Mouse (Mus musculus) forebrain, embryonic 13.5 days (tissue): ENCODE results near the gene Nfkbib. TPM values are rescaled to one million over a fixed set of nuclear protein-coding genes. Genes with fewer than 3 reads are reported as not detected.

ENCODE experiments used
- ATAC-seq: fragments of 200-750 bp; cut with Nextera tagmentation; 2 replicates; pipeline ENCODE4 v1.8.0; 2017
- H3K27ac ChIP-seq: fragments of 300-500 bp; sonication (generic); 2 replicates; pipeline ENCODE4 v1.5.1; 2015; ENCODE audit warnings: inconsistent platforms, mild to moderate bottlenecking, moderate library complexity
- H3K27me3 ChIP-seq: fragments of 300-500 bp; sonication (generic); 2 replicates; pipeline ENCODE4 v1.6.1; 2015; ENCODE audit warnings: mild to moderate bottlenecking, inconsistent platforms
- H3K36me3 ChIP-seq: fragments of 300-500 bp; sonication (generic); 2 replicates; pipeline ENCODE4 v1.6.1; 2015; ENCODE audit warnings: mild to moderate bottlenecking, inconsistent platforms; ENCODE audit not compliant: poor library complexity, severe bottlenecking
- H3K4me1 ChIP-seq: fragments of 300-500 bp; sonication (generic); 2 replicates; pipeline ENCODE4 v1.6.1; 2015; ENCODE audit warnings: inconsistent platforms
- H3K4me2 ChIP-seq: fragments of 300-500 bp; sonication (generic); 2 replicates; pipeline ENCODE4 v1.6.1; 2015; ENCODE audit warnings: inconsistent platforms, mild to moderate bottlenecking, moderate library complexity
- H3K4me3 ChIP-seq: fragments of 300-500 bp; sonication (generic); 2 replicates; pipeline ENCODE4 v1.5.1; 2015; ENCODE audit warnings: mild to moderate bottlenecking, inconsistent platforms
- H3K9ac ChIP-seq: fragments of 300-500 bp; sonication (generic); 2 replicates; pipeline ENCODE4 v1.6.1; 2015; ENCODE audit warnings: mild to moderate bottlenecking, inconsistent platforms
- H3K9me3 ChIP-seq: fragments of 300-500 bp; sonication (generic); replicated peaks from 2 replicates; pipeline ENCODE4 v1.6.1; 2016; ENCODE audit warnings: inconsistent platforms
- WGBS: fragments of 180-500 bp; shearing (Covaris S2); methylation state at CpG from one replicate; pipeline ENCODE4 v1.1.7; 2015; 5-methylcytosine and 5-hydroxymethylcytosine counted together
- polyA plus RNA-seq: library from polyadenylated mRNA; unstranded; fragments of >200 nt; fragmentation: Nextera tagmentation; extraction: Ambion mirVana; gene quantifications from 2 replicates; pipeline ENCODE4 v1.2.1, GENCODE M21; 2015

The Nfkbib gene
- polyA plus RNA-seq, 1 experiment from 2014 or later, result 51.0 TPM

- Histone ChIP-seq H3K4me1 (0 out of 2 replicates have a peak, but pooled peaks cover 6% of the 10 kb centered on the region), H3K4me2 (no peak overlapping the region), H3K36me3 (no peaks in the 10 kb centered on the region), H3K9me3 (no peaks in the 10 kb centered on the region), H3K4me3 (no peak overlapping the region), H3K27me3 (no peaks in the 10 kb centered on the region; the same call in 1 of the 2 replicates), H3K27ac (no peak overlapping the region), H3K9ac (no peak overlapping the region)
- ATAC-seq, result no peak
- WGBS, result 94% methylated on average over 3 of the region's 3 CpGs
Observed at GRCm38 (mm10) chr7:28794496-28794895, 27.2 kb upstream of the Nfkbib start.

- H3K4me3 ChIP-seq, result no peak overlapping the region
- no peaks in the 10 kb centered on the region; the same call in 1 of the 2 replicates for H3K27me3 ChIP-seq
- H3K4me2 ChIP-seq, result no peak overlapping the region
- H3K9me3 ChIP-seq, result no peaks in the 10 kb centered on the region
- 0 out of 2 replicates have a peak, but pooled peaks cover 6% of the 10 kb centered on the region for H3K4me1 ChIP-seq
- no peak overlapping the region for H3K9ac ChIP-seq
- peaks cover under 1% of the 10 kb centered on the region; the same call in 1 of the 2 replicates for H3K36me3 ChIP-seq
- no peak for ATAC-seq
- H3K27ac ChIP-seq, result no peak overlapping the region
- 44% methylated on average over 2 of the region's 2 CpGs for WGBS
Observed at GRCm38 (mm10) chr7:28793834-28794233, 26.5 kb upstream of the Nfkbib start.

- H3K4me3 ChIP-seq, result no peak overlapping the region
- H3K36me3 ChIP-seq, result peaks cover 12% of the 10 kb centered on the region; the same call in 1 of the 2 replicates
- no peak overlapping the region for H3K27ac ChIP-seq
- H3K27me3 ChIP-seq, result no peaks in the 10 kb centered on the region; the same call in 1 of the 2 replicates
- WGBS, result 86% methylated on average over 14 of the region's 14 CpGs
- H3K4me1 ChIP-seq, result 0 out of 2 replicates have a peak, but pooled peaks cover 6% of the 10 kb centered on the region
- H3K4me2 ChIP-seq, result no peak overlapping the region
- no peaks in the 10 kb centered on the region for H3K9me3 ChIP-seq
- no peak for ATAC-seq
- H3K9ac ChIP-seq, result no peak overlapping the region
Observed at GRCm38 (mm10) chr7:28792391-28793185, 25.3 kb upstream of the Nfkbib start.

GRCm38 (mm10) chr7:28791706-28792105, 24.4 kb upstream of the Nfkbib start:
- no peak overlapping the region for H3K4me3 ChIP-seq
- H3K36me3 ChIP-seq, result peaks cover 20% of the 10 kb centered on the region; the same call in 1 of the 2 replicates
- ATAC-seq, result no peak
- no peak overlapping the region for H3K4me2 ChIP-seq
- H3K27me3 ChIP-seq, result no peaks in the 10 kb centered on the region; the same call in 1 of the 2 replicates
- H3K4me1 ChIP-seq, result 0 out of 2 replicates have a peak, but pooled peaks cover 3% of the 10 kb centered on the region
- no peak overlapping the region for H3K9ac ChIP-seq
- H3K9me3 ChIP-seq, result no peaks in the 10 kb centered on the region
- no peak overlapping the region for H3K27ac ChIP-seq

GRCm38 (mm10) chr7:28790066-28790806, 22.9 kb upstream of the Nfkbib start:
- WGBS, result 49% methylated on average over 8 of the region's 8 CpGs
- no peak overlapping the region for H3K4me3 ChIP-seq
- no peak overlapping the region for H3K27ac ChIP-seq
- H3K4me2 ChIP-seq, result no peak overlapping the region
- peaks cover 35% of the 10 kb centered on the region for H3K36me3 ChIP-seq
- no peaks in the 10 kb centered on the region; the same call in 1 of the 2 replicates for H3K27me3 ChIP-seq
- no peaks in the 10 kb centered on the region for H3K4me1 ChIP-seq
- ATAC-seq, result no peak
- H3K9me3 ChIP-seq, result no peaks in the 10 kb centered on the region
- no peak overlapping the region for H3K9ac ChIP-seq

GRCm38 (mm10) chr7:28789235-28789634, 21.9 kb upstream of the Nfkbib start:
- no peaks in the 10 kb centered on the region for H3K9me3 ChIP-seq
- WGBS, result 79% methylated on average over 3 of the region's 3 CpGs
- H3K27ac ChIP-seq, result no peak overlapping the region
- H3K4me1 ChIP-seq, result no peaks in the 10 kb centered on the region
- no peaks in the 10 kb centered on the region for H3K27me3 ChIP-seq
- peaks cover 44% of the 10 kb centered on the region for H3K36me3 ChIP-seq
- H3K4me3 ChIP-seq, result no peak overlapping the region
- H3K9ac ChIP-seq, result no peak overlapping the region
- no peak for ATAC-seq
- no peak overlapping the region for H3K4me2 ChIP-seq

GRCm38 (mm10) chr7:28788307-28789195, 21.2 kb upstream of the Nfkbib start, which contains the start of gene Rinl:
Gene Rinl, plus strand, starts transcription at chr7:28788969.
- Histone ChIP-seq H3K27ac (no peak within 1 kb of the TSS), H3K4me3 (no peak within 1 kb of the TSS), H3K4me1 (no peaks in the 10 kb centered on the region), H3K9me3 (no peaks in the 10 kb centered on the region), H3K36me3 (peaks cover 49% of the 10 kb centered on the region), H3K27me3 (no peaks in the 10 kb centered on the region), H3K4me2 (no peak within 1 kb of the TSS), H3K9ac (no peak within 1 kb of the TSS)
- ATAC-seq, result no peak
- WGBS, result 89% methylated on average over 5 of the region's 5 CpGs

GRCm38 (mm10) chr7:28787884-28788283, 20.6 kb upstream of the Nfkbib start:
- Histone ChIP-seq H3K27me3 (no peaks in the 10 kb centered on the region), H3K4me1 (no peaks in the 10 kb centered on the region), H3K9me3 (no peaks in the 10 kb centered on the region), H3K4me3 (no peak overlapping the region), H3K36me3 (peaks cover 55% of the 10 kb centered on the region), H3K9ac (no peak overlapping the region), H3K4me2 (no peak overlapping the region), H3K27ac (no peak overlapping the region)
- ATAC-seq, result no peak
- WGBS, result 96% methylated on average over 9 of the region's 9 CpGs

GRCm38 (mm10) chr7:28785161-28785560, 17.8 kb upstream of the Nfkbib start:
- Histone ChIP-seq H3K9ac (no peak overlapping the region), H3K4me1 (peaks cover 5% of the 10 kb centered on the region), H3K4me3 (no peak overlapping the region), H3K4me2 (no peak overlapping the region), H3K27me3 (no peaks in the 10 kb centered on the region), H3K27ac (no peak overlapping the region), H3K9me3 (no peaks in the 10 kb centered on the region), H3K36me3 (peaks cover 66% of the 10 kb centered on the region)
- WGBS, result 80% methylated on average over 5 of the region's 5 CpGs
- no peak for ATAC-seq

- peaks cover 6% of the 10 kb centered on the region for H3K4me1 ChIP-seq
- no peak overlapping the region for H3K4me3 ChIP-seq
- H3K9ac ChIP-seq, result no peak overlapping the region
- no peaks in the 10 kb centered on the region for H3K27me3 ChIP-seq
- ATAC-seq, result no peak
- H3K27ac ChIP-seq, result no peak overlapping the region
- H3K9me3 ChIP-seq, result no peaks in the 10 kb centered on the region
- H3K36me3 ChIP-seq, result peaks cover 63% of the 10 kb centered on the region
- no peak overlapping the region for H3K4me2 ChIP-seq
- 90% methylated on average over 8 of the region's 8 CpGs for WGBS
Observed at GRCm38 (mm10) chr7:28781261-28781663, 13.9 kb upstream of the Nfkbib start.

- H3K9ac ChIP-seq, result no peak overlapping the region
- ATAC-seq, result no peak
Observed at GRCm38 (mm10) chr7:28780857-28781256, 13.5 kb upstream of the Nfkbib start.

More at GRCm38 (mm10) chr7:28780857-28781256, 13.5 kb upstream of the Nfkbib start:
- H3K4me2 ChIP-seq, result no peak overlapping the region
- peaks cover 63% of the 10 kb centered on the region for H3K36me3 ChIP-seq
- no peak overlapping the region for H3K4me3 ChIP-seq
- WGBS, result 84% methylated on average over 7 of the region's 7 CpGs
- peaks cover 6% of the 10 kb centered on the region for H3K4me1 ChIP-seq
- no peaks in the 10 kb centered on the region for H3K9me3 ChIP-seq
- no peaks in the 10 kb centered on the region for H3K27me3 ChIP-seq
- H3K27ac ChIP-seq, result 0 out of 2 replicates have a peak overlapping the region, but pooled peaks have one; percentile 65
